Mouse (Mus musculus): Measurements from ENCODE around the gene Rc3h2.

GRCm38 (mm10) chr2:37370651-37371050 lies 52.1 kb downstream of the Rc3h2 start:
- TF ChIP-seq CTCF (IDR thresholded peaks at IDR 0.05; ENCODE audit: borderline replicate concordance, insufficient read depth, low read length), result no peak
- no peak for TF ChIP-seq POLR2A (IDR thresholded peaks at IDR 0.05; ENCODE audit: low read depth, low read length)
